Mouse (Mus musculus) limb, embryonic 14.5 days (tissue): Measurements from ENCODE around the gene Sdk1. TPM values are rescaled to one million over a fixed set of nuclear protein-coding genes. Genes with fewer than 3 reads are reported as not detected.
A peak's percentile ranks its signal among the peaks of the same experiment; 100 is the strongest.

Experiments used
- ATAC-seq: fragments of 200-750 bp; cut with Nextera tagmentation; 2 replicates; pipeline ENCODE4 v1.8.0; 2017; ENCODE audit warnings: low read depth, moderate number of reproducible peaks, moderate TSS enrichment; ENCODE audit not compliant: low FRiP score
- DNase-seq: peaks from one replicate; pipeline ENCODE4 v3.0.0-alpha.2; 2015; ENCODE audit warnings: low spot score
- H3K27ac ChIP-seq: fragments of 300-500 bp; sonication (generic); replicated peaks from 2 replicates; pipeline ENCODE4 v1.5.1; 2014; ENCODE audit warnings: low read depth, mild to moderate bottlenecking, low read length, moderate library complexity, mixed read lengths
- H3K27me3 ChIP-seq: fragments of 300-500 bp; sonication (generic); 2 replicates; pipeline ENCODE4 v1.6.1; 2014; ENCODE audit warnings: low read length, mixed read lengths; ENCODE audit not compliant: control insufficient read depth, insufficient read depth
- H3K36me3 ChIP-seq: fragments of 300-500 bp; sonication (generic); 2 replicates; pipeline ENCODE4 v1.6.1; 2014; ENCODE audit warnings: mild to moderate bottlenecking, low read length, moderate library complexity, mixed read lengths; ENCODE audit not compliant: control insufficient read depth, insufficient read depth
- H3K4me1 ChIP-seq: fragments of 300-500 bp; sonication (generic); 2 replicates; pipeline ENCODE4 v1.6.1; 2014; ENCODE audit warnings: antibody characterized with exemption, low read length, mixed read lengths; ENCODE audit not compliant: control insufficient read depth, insufficient read depth
- H3K4me2 ChIP-seq: fragments of 300-500 bp; sonication (generic); replicated peaks from 2 replicates; pipeline ENCODE4 v1.6.1; 2014; ENCODE audit warnings: low read depth, mild to moderate bottlenecking, low read length, moderate library complexity; ENCODE audit not compliant: severe bottlenecking
- H3K4me3 ChIP-seq: fragments of 300-500 bp; sonication (generic); replicated peaks from 2 replicates; pipeline ENCODE4 v1.5.1; 2014; ENCODE audit warnings: low read length
- H3K9ac ChIP-seq: fragments of 300-500 bp; sonication (generic); 2 replicates; pipeline ENCODE4 v1.6.1; 2014; ENCODE audit warnings: mild to moderate bottlenecking, low read depth, low read length, moderate library complexity; ENCODE audit not compliant: severe bottlenecking
- H3K9me3 ChIP-seq: fragments of 300-500 bp; sonication (generic); 2 replicates; pipeline ENCODE4 v1.6.1; 2016; ENCODE audit warnings: low read length; ENCODE audit not compliant: control insufficient read depth
- POLR2A ChIP-seq: fragments of 200-500 bp; IDR thresholded peaks from 2 replicates; pipeline ENCODE4 v1.8.0; 2012; ENCODE audit warnings: inconsistent platforms, mild to moderate bottlenecking, moderate library complexity, borderline replicate concordance; ENCODE audit not compliant: insufficient read depth, insufficient read length; ENCODE audit errors: extremely low read depth
- WGBS: fragments of 180-500 bp; shearing (Covaris S2); extraction: QIAGEN DNeasy Blood & Tissue Kit; methylation state at CpG from one replicate; pipeline ENCODE4 v1.1.7; 2014; 5-methylcytosine and 5-hydroxymethylcytosine counted together
- polyA plus RNA-seq, 2 experiments: library from polyadenylated mRNA; depleted of rRNA in 1 of 2; stranded (reverse) in 1 of 2; unstranded in 1 of 2; fragments of >200 nt; fragmentation: Nextera tagmentation in 1 of 2; extraction: Ambion mirVana in 1 of 2; gene quantifications; 2 replicates each; pipeline versions ENCODE4 v1.2.1 to v1.2.3; 2012 to 2014

The Sdk1 gene
- polyA plus RNA-seq, 2 experiments = 2.8 to 7.2 TPM

GRCm38 (mm10) chr5:141264253-141264652, 23.0 kb downstream of the Sdk1 start:
- H3K9me3 ChIP-seq = no peaks in the 10 kb centered on the region
- H3K4me2 ChIP-seq = no peak overlapping the region
- WGBS = 93% methylated on average over 1 of the region's 1 CpGs
- no peaks in the 10 kb centered on the region for H3K27me3 ChIP-seq
- no peaks in the 10 kb centered on the region for H3K4me1 ChIP-seq
- no peak for TF ChIP-seq POLR2A
- ATAC-seq (no peak), DNase-seq (no peak)
- H3K9ac ChIP-seq = no peak overlapping the region
- H3K27ac ChIP-seq = no peak overlapping the region
- no peaks in the 10 kb centered on the region for H3K36me3 ChIP-seq
- H3K4me3 ChIP-seq = no peak overlapping the region

GRCm38 (mm10) chr5:141277112-141277511, 35.8 kb downstream of the Sdk1 start:
- H3K27me3 ChIP-seq = no peaks in the 10 kb centered on the region
- DNase-seq (no peak), ATAC-seq (no peak)
- no peaks in the 10 kb centered on the region for H3K4me1 ChIP-seq
- no peaks in the 10 kb centered on the region for H3K36me3 ChIP-seq
- no peak overlapping the region for H3K9ac ChIP-seq
- H3K4me3 ChIP-seq = no peak overlapping the region
- no peak overlapping the region for H3K4me2 ChIP-seq
- no peak for TF ChIP-seq POLR2A
- H3K9me3 ChIP-seq = no peaks in the 10 kb centered on the region
- 86% methylated on average over 6 of the region's 6 CpGs for WGBS
- H3K27ac ChIP-seq = no peak overlapping the region

GRCm38 (mm10) chr5:141281751-141282150, 40.5 kb downstream of the Sdk1 start:
- Histone ChIP-seq H3K4me2 (no peak overlapping the region), H3K4me1 (no peaks in the 10 kb centered on the region), H3K27ac (no peak overlapping the region), H3K4me3 (no peak overlapping the region), H3K9me3 (no peaks in the 10 kb centered on the region), H3K9ac (no peak overlapping the region), H3K27me3 (no peaks in the 10 kb centered on the region), H3K36me3 (no peaks in the 10 kb centered on the region)
- ATAC-seq = no peak
- DNase-seq = no peak
- 66% methylated on average over 2 of the region's 2 CpGs for WGBS
- TF ChIP-seq POLR2A = no peak

- H3K4me2 ChIP-seq = no peak overlapping the region
- H3K4me1 ChIP-seq = no peaks in the 10 kb centered on the region
- no peak overlapping the region for H3K27ac ChIP-seq
- no peaks in the 10 kb centered on the region for H3K27me3 ChIP-seq
- H3K36me3 ChIP-seq = no peaks in the 10 kb centered on the region
- no peak for TF ChIP-seq POLR2A
- H3K4me3 ChIP-seq = no peak overlapping the region
- no peak overlapping the region for H3K9ac ChIP-seq
- DNase-seq = no peak
- ATAC-seq = no peak
- no peaks in the 10 kb centered on the region for H3K9me3 ChIP-seq
Measured at GRCm38 (mm10) chr5:141289611-141290010, 48.3 kb downstream of the Sdk1 start.

- Histone ChIP-seq H3K9me3 (no peaks in the 10 kb centered on the region), H3K4me2 (no peak overlapping the region), H3K27ac (no peak overlapping the region), H3K9ac (no peak overlapping the region), H3K36me3 (no peaks in the 10 kb centered on the region), H3K27me3 (no peaks in the 10 kb centered on the region), H3K4me1 (no peaks in the 10 kb centered on the region), H3K4me3 (no peak overlapping the region)
- ATAC-seq (no peak), DNase-seq (peak; percentile 2)
- TF ChIP-seq POLR2A = no peak
- WGBS = 77% methylated on average over 7 of the region's 7 CpGs
Measured at GRCm38 (mm10) chr5:141295240-141295639, 54.0 kb downstream of the Sdk1 start.

GRCm38 (mm10) chr5:141302287-141302694, 61.0 kb downstream of the Sdk1 start:
- H3K9me3 ChIP-seq = no peaks in the 10 kb centered on the region
- no peaks in the 10 kb centered on the region for H3K36me3 ChIP-seq
- TF ChIP-seq POLR2A = no peak
- H3K9ac ChIP-seq = no peak overlapping the region
- H3K27me3 ChIP-seq = no peaks in the 10 kb centered on the region
- ATAC-seq (no peak), DNase-seq (no peak)
- H3K4me3 ChIP-seq = no peak overlapping the region
- H3K27ac ChIP-seq = no peak overlapping the region
- H3K4me1 ChIP-seq = no peaks in the 10 kb centered on the region
- 74% methylated on average over 4 of the region's 4 CpGs for WGBS
- H3K4me2 ChIP-seq = no peak overlapping the region
